Mouse (Mus musculus) left cerebral cortex, postnatal 14 days (tissue): Measurements from ENCODE around the gene Clic5. TPM values are rescaled to one million over a fixed set of nuclear protein-coding genes. Genes with fewer than 3 reads are reported as not detected.

Experiments
- DNase-seq, 2 experiments: peaks; one replicate each; pipeline ENCODE4 v3.0.0; 2021 to 2022; ENCODE audit warnings: low spot score in 2 of 2, mixed read lengths in 1 of 2
- intact Hi-C: fragments of 180-260 bp; cut with DNase I; formaldehyde crosslinking; loops from one replicate; pipeline ENCODE4 v1.15.1; 2025
- total RNA-seq, 2 experiments: library from RNA; stranded (reverse); gene quantifications; 2 replicates each; pipeline ENCODE4 v1.2.3; 2021

Clic5 gene
- total RNA-seq, 2 experiments from 2014 or later = 3.1 to 3.3 TPM

- intact Hi-C loops = no loop called here
- DNase-seq = no peak
Observed at GRCm38 (mm10) chr17:44188769-44189145, 373 bp downstream of the Clic5 start.

- intact Hi-C loops = no loop called here
- no peak for DNase-seq
Observed at GRCm38 (mm10) chr17:44189696-44190095, 1.3 kb downstream of the Clic5 start.

DNA sequence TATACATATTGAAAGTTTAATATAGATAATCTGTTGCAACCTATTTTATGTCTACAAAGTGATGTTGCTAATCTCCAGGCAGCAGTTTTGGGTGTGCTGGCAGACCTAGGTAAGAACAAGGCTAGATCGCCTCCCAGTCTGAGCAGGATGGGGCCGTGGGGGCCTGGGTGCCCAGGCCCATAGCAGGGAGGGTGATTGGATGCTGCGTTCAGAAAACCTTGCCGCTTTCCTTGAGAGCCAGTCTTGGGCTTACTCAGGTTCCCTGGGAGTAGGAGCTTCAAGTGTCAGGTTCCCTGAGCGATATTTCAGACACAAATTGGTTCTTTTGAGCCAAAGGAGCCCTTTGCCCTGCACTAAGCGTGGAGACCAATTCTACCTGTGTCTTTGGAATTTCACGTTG, 1.9 kb downstream of the Clic5 start:
- intact Hi-C loops = no loop called here
- no peak for DNase-seq

- intact Hi-C loops = no loop called here
- no peak for DNase-seq
Observed at GRCm38 (mm10) chr17:44192981-44193380, 4.6 kb downstream of the Clic5 start.

- intact Hi-C loops = no loop called here
- no peak for DNase-seq
Observed at GRCm38 (mm10) chr17:44199158-44199557, 10.8 kb downstream of the Clic5 start.

DNA sequence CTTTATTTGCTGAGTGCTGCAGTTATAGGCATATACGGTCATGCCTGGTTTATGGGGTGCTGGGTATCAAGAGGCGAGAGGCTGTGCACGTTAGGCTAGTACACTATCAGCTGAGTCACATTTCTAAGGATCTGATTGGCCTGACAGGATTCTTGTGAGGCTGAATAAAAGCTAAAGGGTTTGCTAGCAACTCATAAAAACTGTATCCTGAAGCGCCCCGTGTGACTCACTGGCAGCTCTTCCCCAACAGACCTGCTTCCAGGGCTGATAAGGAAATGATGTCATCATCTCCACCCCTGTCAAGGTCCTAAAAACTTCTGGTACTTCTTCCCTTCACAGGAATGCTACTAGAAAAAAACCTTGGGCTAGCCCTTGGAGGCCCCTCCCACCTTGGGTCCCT, 14.6 kb downstream of the Clic5 start:
- intact Hi-C loops = no loop called here
- DNase-seq = no peak

DNA sequence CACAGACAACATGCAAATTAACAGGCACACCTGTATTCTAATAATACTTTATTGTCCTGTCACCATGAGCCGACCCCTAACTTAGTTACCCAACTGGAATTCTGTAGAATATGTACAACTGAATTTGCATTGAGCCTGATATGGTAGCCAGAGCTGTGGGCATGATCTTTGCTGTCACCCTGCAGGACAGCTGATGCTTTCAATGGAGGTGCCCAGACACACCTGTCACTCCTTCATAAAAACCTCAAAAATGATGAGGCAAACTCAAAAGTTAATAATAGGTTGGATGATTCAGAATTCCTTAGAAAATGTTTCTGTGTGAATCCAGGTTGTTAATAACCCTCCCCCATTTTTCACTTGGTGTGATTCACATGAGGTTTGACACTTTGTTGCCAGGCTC, 16.4 kb downstream of the Clic5 start:
- intact Hi-C loops = no loop called here
- no peak for DNase-seq

DNA sequence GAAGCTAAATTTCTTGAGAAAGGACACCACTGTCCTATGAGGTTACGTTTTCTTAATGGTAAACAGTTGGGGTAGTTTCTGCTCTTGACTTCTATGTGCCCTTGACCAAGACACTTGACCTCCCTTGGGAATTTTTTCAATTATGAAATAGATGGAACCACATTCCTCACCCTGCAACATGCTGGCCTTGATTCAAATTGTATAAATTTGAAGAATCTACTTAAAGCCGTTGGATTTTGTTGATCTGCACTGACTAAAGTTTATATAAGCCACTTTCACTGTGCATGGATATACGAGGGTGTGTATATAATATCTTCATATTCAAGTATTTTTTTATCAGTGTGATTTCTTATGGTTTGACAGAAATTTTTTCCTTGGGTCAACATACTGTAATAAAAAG, 17.2 kb downstream of the Clic5 start:
- intact Hi-C loops = no loop called here
- no peak for DNase-seq

DNA sequence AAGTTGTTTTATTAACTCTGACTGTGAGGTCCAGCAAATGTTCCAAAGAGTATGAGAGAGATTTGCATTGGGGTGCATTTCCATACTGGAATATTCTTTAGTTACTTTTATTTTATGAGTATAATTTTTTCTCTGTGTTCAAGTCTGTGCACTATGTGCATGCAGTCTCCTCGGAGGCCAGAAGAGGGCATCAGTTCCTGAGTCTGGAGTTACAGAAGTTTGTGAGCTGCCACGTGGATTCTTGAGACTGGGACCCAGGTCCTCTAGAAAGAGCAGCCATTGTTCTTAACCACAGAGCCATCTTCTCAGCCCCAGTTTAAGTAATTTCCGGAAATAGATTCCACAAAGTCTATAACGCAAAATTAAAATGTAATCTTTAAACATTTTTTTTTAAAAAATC, 20.5 kb downstream of the Clic5 start:
- no peak for DNase-seq
- intact Hi-C loops = no loop called here

- intact Hi-C loops = no loop called here
Observed at GRCm38 (mm10) chr17:44212960-44213619, 24.7 kb downstream of the Clic5 start.

GRCm38 (mm10) chr17:44215196-44215799, 26.9 kb downstream of the Clic5 start:
- intact Hi-C loops = no loop called here
- no peak for DNase-seq

More at GRCm38 (mm10) chr17:44212960-44213619, 24.7 kb downstream of the Clic5 start:
- no peak for DNase-seq

GRCm38 (mm10) chr17:44217185-44217584, 28.8 kb downstream of the Clic5 start:
- DNase-seq = no peak
- intact Hi-C loops = no loop called here

DNA sequence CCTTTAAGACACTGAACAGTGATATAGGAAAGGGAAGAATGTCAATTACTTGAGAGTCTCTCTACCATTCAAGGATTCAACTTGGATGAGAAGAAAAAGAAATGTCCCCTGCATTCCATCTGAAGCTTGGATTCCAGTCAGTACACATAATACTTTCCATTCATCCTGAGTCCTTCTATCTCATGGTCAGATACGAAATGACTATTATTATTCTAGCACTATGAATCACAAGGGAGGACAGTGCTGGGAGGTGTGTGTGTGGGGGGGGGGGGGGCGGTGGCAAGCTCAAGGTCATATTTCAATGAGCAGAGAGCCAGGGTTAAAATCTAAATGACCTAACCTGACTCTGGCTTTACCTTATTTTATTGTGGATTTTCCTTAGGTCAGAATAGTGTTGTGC, 31.6 kb downstream of the Clic5 start:
- no peak for DNase-seq

DNA sequence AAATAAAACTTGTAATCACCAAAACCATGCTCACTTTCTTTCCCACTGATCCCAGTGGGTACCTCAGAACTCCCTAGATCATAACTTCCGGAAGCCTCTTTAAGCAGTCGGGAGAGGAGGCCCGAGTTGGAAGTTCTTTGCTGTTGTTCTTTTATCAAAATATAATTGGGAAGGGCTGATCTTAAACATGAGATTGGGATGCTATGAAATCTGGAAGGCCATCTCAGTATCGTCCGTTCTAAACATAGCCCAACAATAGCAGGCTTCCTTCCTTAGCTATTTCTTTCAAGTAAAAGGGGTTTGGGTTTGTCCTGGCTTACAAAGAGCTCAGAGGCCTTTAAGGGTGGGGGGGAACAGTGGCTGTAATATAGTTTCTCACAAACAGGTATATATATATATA, 40.0 kb downstream of the Clic5 start:
- intact Hi-C loops = no loop called here

More for the DNA sequence above, 31.6 kb downstream of the Clic5 start:
- intact Hi-C loops = no loop called here

GRCm38 (mm10) chr17:44230083-44230482, 41.7 kb downstream of the Clic5 start:
- intact Hi-C loops = no loop called here
- no peak for DNase-seq

More for the DNA sequence above, 40.0 kb downstream of the Clic5 start:
- DNase-seq = no peak

- no peak for DNase-seq
- intact Hi-C loops = no loop called here
Observed at GRCm38 (mm10) chr17:44239030-44239721, 50.8 kb downstream of the Clic5 start.

DNA sequence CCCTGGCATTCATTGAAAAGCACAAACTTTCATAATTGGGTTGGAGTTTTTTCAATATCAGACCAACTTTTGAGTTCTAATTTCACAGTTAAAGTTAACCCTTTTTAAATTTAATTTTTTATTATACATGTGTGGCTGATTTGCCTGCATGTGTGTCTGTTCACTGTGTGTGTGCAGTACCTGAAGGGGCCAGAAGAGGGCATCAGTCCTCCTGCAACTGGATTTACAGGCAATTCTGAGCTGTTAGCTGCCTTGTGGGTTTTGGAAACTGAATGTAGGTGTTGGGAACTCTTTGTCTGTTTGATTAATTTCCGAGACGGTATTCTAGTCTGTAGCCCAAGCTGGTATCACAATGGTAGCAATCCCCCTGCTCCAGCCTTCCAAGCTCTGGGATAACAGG, 52.4 kb downstream of the Clic5 start:
- no peak for DNase-seq
- intact Hi-C loops = no loop called here

DNA sequence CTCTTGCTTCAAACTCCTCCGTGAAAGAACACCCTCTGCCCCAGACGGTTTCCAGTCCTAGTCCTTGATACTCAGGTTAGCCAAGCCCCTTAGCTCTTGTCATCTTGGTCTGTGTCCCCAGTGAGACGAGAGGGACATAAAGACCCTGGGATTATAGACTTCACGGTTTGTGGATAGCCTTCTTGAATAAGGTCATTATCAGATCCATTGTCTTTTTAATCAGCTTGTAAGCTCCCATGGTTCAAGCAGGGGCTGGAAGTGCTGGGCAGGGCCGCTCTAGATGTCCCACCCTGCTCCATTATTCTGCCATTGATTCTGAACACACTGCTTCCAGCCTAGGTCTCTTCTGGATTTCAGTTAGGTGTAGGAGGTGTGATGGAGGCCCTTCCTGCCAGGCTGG, 55.7 kb downstream of the Clic5 start:
- intact Hi-C loops = no loop called here
- DNase-seq = no peak

GRCm38 (mm10) chr17:44244625-44245024, 56.2 kb downstream of the Clic5 start:
- intact Hi-C loops = no loop called here
- DNase-seq = no peak

DNA sequence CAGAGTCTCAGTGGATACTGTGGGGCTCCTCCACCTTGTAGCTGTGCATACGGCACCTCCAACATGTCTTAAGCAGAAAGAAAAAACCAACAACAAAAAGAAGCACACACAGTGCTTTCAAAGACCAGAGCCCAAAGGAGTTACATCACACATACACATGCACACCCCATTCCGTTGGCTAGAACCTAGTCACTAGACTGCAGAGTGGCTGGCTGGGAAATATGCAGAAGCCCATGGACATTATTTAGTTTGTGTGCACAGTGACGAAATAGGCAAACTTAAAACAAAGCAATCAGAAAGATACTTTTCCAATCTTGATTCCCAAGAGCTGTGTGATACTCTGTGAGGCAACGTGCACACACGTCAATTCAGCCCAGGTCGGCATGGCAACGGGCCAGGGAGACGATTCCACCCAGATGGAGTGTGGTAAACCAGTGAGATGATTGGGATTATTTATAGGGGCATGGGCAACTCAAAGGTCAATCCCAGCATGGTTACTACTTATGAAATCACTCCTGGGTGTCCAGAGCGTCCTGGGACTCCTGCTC, 57.8 kb downstream of the Clic5 start:
- DNase-seq = no peak
- intact Hi-C loops = no loop called here

- DNase-seq = no peak
- intact Hi-C loops = no loop called here
Observed at GRCm38 (mm10) chr17:44249544-44249943, 61.2 kb downstream of the Clic5 start.
